Mouse (Mus musculus): ENCODE measurements around the gene Sept9. TPM values are rescaled to one million over a fixed set of nuclear protein-coding genes. Genes with fewer than 3 reads are reported as not detected.
A peak's percentile ranks its signal among the peaks of the same experiment; 100 is the strongest.

Sept9 gene
- polyA plus RNA-seq, 1 experiment from 2014 or later = 179 TPM

- H3K9ac ChIP-seq = 0 out of 2 replicates have a peak overlapping the region, but pooled peaks have one; percentile 35
- no peak overlapping the region for H3K4me3 ChIP-seq
- peak overlapping the region; percentile 78; the same call in 1 of the 2 replicates for H3K27ac ChIP-seq
- no peaks in the 10 kb centered on the region for H3K9me3 ChIP-seq
- H3K36me3 ChIP-seq = no peaks in the 10 kb centered on the region; the same call in 1 of the 2 replicates
- WGBS = 71% methylated on average over 7 of the region's 7 CpGs
- no peak for ATAC-seq (ENCODE audit: low FRiP score, low read depth)
- H3K27me3 ChIP-seq = no peaks in the 10 kb centered on the region
- no peak overlapping the region for H3K4me2 ChIP-seq (replicated peaks)
- peaks cover 94% of the 10 kb centered on the region for H3K4me1 ChIP-seq
Observed at GRCm38 (mm10) chr11:117313446-117313845, 114.0 kb downstream of the Sept9 start.

- Histone ChIP-seq H3K27ac (no peak overlapping the region), H3K36me3 (no peaks in the 10 kb centered on the region; the same call in 1 of the 2 replicates), H3K9me3 (no peaks in the 10 kb centered on the region), H3K9ac (no peak overlapping the region), H3K4me2 (replicated peaks) (no peak overlapping the region), H3K27me3 (no peaks in the 10 kb centered on the region), H3K4me3 (no peak overlapping the region), H3K4me1 (peaks cover 94% of the 10 kb centered on the region)
- 92% methylated on average over 7 of the region's 7 CpGs for WGBS
- no peak for ATAC-seq (ENCODE audit: low FRiP score, low read depth)
Observed at GRCm38 (mm10) chr11:117314026-117314425, 114.6 kb downstream of the Sept9 start.

DNA sequence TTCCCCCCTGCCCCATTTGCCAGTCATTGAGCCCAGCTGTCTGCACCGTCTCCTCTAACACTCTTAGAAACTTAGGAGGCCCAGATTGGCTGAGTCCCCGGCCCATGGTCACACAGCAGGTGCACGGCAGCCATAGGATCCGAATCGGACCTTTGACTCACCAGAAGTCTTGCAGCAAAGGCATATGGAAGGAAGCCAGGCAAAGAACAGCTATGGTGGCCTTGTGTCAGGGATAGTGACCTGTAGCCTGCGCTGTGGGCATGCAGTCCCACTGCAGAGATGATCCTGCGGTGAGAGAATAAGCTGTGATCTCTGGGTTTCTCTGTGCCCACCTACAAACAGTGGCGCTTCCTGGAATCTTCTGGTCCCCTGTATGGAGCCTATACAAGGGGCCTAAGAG is 115.1 kb downstream of the Sept9 start:
- H3K4me1 ChIP-seq = peaks cover 94% of the 10 kb centered on the region
- WGBS = 89% methylated on average over 8 of the region's 8 CpGs
- H3K36me3 ChIP-seq = no peaks in the 10 kb centered on the region; the same call in 1 of the 2 replicates
- H3K27me3 ChIP-seq = no peaks in the 10 kb centered on the region
- H3K27ac ChIP-seq = no peak overlapping the region; the same call in 1 of the 2 replicates
- no peak overlapping the region for H3K4me2 ChIP-seq (replicated peaks)
- ATAC-seq (ENCODE audit: low FRiP score, low read depth) = no peak
- H3K9ac ChIP-seq = no peak overlapping the region
- no peaks in the 10 kb centered on the region for H3K9me3 ChIP-seq
- no peak overlapping the region for H3K4me3 ChIP-seq

DNA sequence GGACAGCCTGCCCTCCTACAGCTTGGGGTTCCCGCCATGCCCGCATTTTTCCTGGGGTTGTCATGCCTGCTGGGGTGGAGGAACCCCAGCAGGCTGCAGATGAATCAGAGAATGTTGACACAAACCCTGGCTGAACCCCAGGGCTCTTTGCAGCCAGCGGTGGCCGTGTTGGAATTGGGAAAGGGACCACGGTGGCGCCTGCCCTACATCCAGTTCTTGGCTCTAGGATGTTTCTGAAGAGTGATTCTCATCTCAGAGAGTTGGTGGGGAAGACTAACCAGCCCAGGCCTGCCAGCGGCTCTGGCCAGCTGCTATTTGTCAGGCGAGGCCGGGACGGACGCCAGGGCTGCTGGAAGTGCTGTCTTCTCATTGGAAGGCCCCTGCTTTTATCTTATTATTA is 115.8 kb downstream of the Sept9 start:
- no peaks in the 10 kb centered on the region; the same call in 1 of the 2 replicates for H3K36me3 ChIP-seq
- H3K27me3 ChIP-seq = no peaks in the 10 kb centered on the region
- no peaks in the 10 kb centered on the region for H3K9me3 ChIP-seq
- no peak for ATAC-seq (ENCODE audit: low FRiP score, low read depth)
- H3K9ac ChIP-seq = no peak overlapping the region
- no peak overlapping the region for H3K4me3 ChIP-seq
- H3K4me2 ChIP-seq (replicated peaks) = no peak overlapping the region
- 85% methylated on average over 11 of the region's 11 CpGs for WGBS
- H3K4me1 ChIP-seq = peaks cover 94% of the 10 kb centered on the region
- no peak overlapping the region; the same call in 1 of the 2 replicates for H3K27ac ChIP-seq

DNA sequence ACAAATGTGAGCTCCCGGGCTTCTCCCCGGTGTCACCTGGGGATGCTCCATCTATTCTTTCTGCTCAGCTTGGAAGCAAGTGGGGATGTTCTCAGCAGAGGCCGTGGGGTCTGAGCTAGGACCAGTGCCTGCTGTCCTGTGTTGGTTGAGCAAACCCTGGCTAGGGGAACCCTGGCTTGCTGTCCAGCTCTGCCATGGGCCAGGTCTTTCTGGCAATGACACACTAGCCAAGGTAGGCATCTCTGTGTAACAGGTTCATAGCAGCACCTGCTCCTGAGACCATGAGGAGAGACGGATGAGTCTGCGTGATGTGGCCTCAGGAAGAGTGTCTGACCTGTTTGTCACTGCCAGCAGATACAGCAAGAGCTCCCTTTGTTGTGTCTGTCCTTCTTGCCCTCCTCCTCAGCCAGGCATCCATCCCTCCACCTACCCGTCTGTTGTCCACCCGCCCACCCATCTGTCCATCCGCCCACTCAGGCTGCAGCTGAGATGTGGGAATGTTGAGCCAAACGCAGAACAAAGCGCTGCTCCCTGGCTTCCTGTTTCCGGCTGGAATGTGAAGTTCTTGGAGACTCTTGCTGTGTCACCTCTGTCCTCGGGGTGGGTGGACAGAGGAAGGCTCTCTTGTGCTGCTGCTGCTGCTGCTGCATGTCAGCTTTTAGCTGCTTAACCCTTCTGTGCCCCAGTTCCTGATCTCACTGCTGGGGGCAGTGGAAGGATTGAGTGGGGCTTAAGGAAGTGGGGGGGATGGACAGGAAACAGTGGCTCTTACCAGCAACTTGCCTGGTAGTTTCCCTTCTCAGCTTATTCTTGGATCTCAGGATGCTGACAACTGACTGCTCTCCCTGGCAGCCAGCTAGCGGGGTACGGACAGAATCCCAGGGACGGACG is 117.2 kb downstream of the Sept9 start:
- 39% methylated on average over 16 of the region's 16 CpGs for WGBS
- Histone ChIP-seq H3K9ac (peak overlapping the region; percentile 59), H3K36me3 (no peaks in the 10 kb centered on the region; the same call in 1 of the 2 replicates), H3K4me3 (peak overlapping the region; percentile 18; the same call in 1 of the 2 replicates), H3K27me3 (no peaks in the 10 kb centered on the region), H3K4me2 (replicated peaks) (peak overlapping the region; percentile 51), H3K4me1 (peaks cover 94% of the 10 kb centered on the region), H3K9me3 (no peaks in the 10 kb centered on the region), H3K27ac (peak overlapping the region; percentile 83)
- ATAC-seq (ENCODE audit: low FRiP score, low read depth) = no peak

DNA sequence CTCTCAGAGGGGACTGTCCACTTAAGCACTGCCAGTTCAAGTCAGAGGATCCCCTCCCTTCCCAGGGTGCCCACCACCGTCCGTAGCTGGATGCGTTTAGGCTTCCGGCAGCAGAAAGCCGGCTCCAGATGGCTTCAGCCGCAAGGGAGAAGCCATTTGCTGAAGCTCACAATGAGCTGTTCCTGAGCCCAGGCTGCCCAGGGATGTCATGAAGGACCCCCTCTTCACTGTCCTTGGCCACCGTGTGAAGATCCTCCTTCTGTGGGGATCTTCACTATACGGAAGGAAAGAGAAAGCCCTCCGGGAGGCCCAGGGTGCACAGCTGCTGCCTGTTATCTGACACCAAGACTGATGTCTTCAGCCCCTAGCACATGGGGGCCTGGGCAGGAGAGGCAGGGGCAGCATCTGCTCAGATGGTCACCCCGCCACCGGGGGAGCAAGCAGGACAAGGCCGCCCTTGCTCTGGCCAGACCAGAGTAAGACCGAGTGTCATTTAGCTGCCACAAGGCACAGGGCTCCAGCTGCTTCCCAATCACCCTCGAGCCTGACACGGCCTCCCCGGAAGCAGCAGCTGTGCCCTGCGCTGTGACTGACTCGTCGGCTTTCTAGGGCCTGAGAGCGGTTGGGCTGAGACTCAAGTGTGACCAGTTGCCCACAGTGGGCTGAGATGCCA is 118.1 kb downstream of the Sept9 start:
- 7% methylated on average over 20 of the region's 20 CpGs for WGBS
- H3K27ac ChIP-seq = peak overlapping the region; percentile 83
- ATAC-seq (ENCODE audit: low FRiP score, low read depth) = peak; percentile 48
- no peaks in the 10 kb centered on the region for H3K27me3 ChIP-seq
- peak overlapping the region; percentile 18; the same call in 1 of the 2 replicates for H3K4me3 ChIP-seq
- H3K9ac ChIP-seq = peak overlapping the region; percentile 59
- peaks cover 94% of the 10 kb centered on the region for H3K4me1 ChIP-seq
- no peaks in the 10 kb centered on the region; the same call in 1 of the 2 replicates for H3K36me3 ChIP-seq
- H3K4me2 ChIP-seq (replicated peaks) = peak overlapping the region; percentile 51
- no peaks in the 10 kb centered on the region for H3K9me3 ChIP-seq

DNA sequence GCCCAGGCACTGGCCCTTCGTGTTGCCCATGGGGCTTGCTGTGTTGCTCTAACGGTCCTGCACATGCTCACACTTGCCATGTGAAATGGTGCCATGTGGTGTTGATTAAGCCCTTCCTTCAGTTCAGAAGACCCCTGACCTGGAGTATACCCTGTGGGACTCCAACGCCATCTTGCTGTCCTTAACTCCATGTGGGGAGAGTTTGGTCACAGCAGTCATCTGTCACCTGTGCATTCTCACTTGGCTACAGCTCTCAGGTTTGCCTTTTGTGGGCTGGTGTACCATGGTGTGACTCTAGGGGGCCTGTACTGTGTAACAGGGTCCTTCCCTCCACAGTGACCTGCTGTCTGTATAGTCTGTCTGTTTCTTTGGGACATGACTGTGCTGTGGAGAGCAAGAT is 118.7 kb downstream of the Sept9 start:
- no peak for ATAC-seq (ENCODE audit: low FRiP score, low read depth)
- Histone ChIP-seq H3K36me3 (no peaks in the 10 kb centered on the region), H3K4me3 (0 out of 2 replicates have a peak overlapping the region, but pooled peaks have one; percentile 18), H3K4me2 (replicated peaks) (peak overlapping the region; percentile 51), H3K9me3 (no peaks in the 10 kb centered on the region), H3K9ac (peak overlapping the region; percentile 59), H3K27me3 (no peaks in the 10 kb centered on the region), H3K27ac (peak overlapping the region; percentile 83), H3K4me1 (peaks cover 94% of the 10 kb centered on the region)
- WGBS = 10% methylated on average over 3 of the region's 3 CpGs

GRCm38 (mm10) chr11:117318731-117319542 is 119.5 kb downstream of the Sept9 start:
- Histone ChIP-seq H3K4me2 (replicated peaks) (peak overlapping the region; percentile 45), H3K27ac (peak overlapping the region; percentile 83), H3K9ac (no peak overlapping the region; the same call in 1 of the 2 replicates), H3K36me3 (no peaks in the 10 kb centered on the region), H3K4me1 (peaks cover 96% of the 10 kb centered on the region), H3K4me3 (no peak overlapping the region), H3K9me3 (no peaks in the 10 kb centered on the region), H3K27me3 (no peaks in the 10 kb centered on the region)
- no peak for ATAC-seq (ENCODE audit: low FRiP score, low read depth)
- WGBS = 36% methylated on average over 12 of the region's 12 CpGs

DNA sequence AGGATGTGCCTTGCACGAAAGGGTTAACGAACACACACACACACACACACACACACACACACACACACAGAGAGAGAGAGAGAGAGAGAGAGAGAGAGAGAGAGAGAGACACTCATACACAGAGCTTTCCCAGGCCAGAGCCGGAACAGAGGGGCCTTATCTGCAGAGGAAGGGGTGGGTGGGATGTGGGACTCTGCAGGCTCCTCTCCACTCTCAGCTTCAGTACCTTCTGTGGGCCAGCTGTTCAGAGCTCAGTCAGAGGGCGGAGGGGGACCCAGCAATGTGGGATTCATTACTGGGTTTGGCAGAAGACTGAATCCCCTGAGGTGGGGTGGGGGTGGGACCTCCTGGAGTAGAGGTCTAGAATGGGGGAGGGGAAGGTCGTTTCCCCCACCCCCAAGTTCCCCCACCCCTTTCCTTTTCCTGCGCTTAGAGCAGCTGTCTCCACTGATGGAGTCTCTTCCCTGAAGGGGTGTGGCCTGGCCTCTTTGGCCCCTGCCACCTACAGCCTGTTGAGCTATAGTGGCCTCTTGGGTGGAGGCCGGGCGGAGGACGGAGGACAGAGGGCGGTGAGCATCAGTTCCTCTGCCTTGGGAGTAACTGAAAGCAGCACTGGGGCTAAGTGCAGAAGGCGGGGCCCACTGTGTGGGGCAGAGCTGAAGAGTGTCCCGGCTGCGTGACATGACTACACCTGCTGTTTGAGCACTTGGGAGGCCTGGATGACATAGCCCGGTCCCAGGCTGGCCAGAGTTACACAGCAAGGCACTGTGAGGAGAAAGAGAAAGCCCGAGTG is 120.3 kb downstream of the Sept9 start:
- peak; percentile 78 for ATAC-seq (ENCODE audit: low FRiP score, low read depth)
- H3K36me3 ChIP-seq = no peaks in the 10 kb centered on the region
- H3K4me3 ChIP-seq = no peak overlapping the region
- WGBS = 17% methylated on average over 14 of the region's 15 CpGs
- peaks cover 96% of the 10 kb centered on the region for H3K4me1 ChIP-seq
- no peak overlapping the region; the same call in 1 of the 2 replicates for H3K9ac ChIP-seq
- no peaks in the 10 kb centered on the region for H3K27me3 ChIP-seq
- H3K9me3 ChIP-seq = no peaks in the 10 kb centered on the region
- peak overlapping the region; percentile 83 for H3K27ac ChIP-seq
- H3K4me2 ChIP-seq (replicated peaks) = peak overlapping the region; percentile 45

- Histone ChIP-seq H3K27me3 (no peaks in the 10 kb centered on the region), H3K4me1 (peaks cover 97% of the 10 kb centered on the region), H3K9me3 (no peaks in the 10 kb centered on the region), H3K4me3 (no peak overlapping the region), H3K4me2 (replicated peaks) (peak overlapping the region; percentile 45; the same call in 1 of the 2 replicates), H3K27ac (peak overlapping the region; percentile 83), H3K9ac (no peak overlapping the region), H3K36me3 (no peaks in the 10 kb centered on the region)
- WGBS = 56% methylated on average over 3 of the region's 3 CpGs
- ATAC-seq (ENCODE audit: low FRiP score, low read depth) = no peak
Observed at GRCm38 (mm10) chr11:117320482-117320881, 121.0 kb downstream of the Sept9 start.
